Mouse (Mus musculus): Measurements from ENCODE around the gene Smco2. TPM values are rescaled to one million over a fixed set of nuclear protein-coding genes. Genes with fewer than 3 reads are reported as not detected.
"Not testable (repeated sequence)": the region's sequence is repeated elsewhere in the genome, so short reads cannot be mapped to it uniquely, and the experiment has no call there.

The Smco2 gene
- polyA plus RNA-seq, 1 experiment from 2014 or later, result not detected

GRCm38 (mm10) chr6:146863154-146863553, 13.2 kb downstream of the Smco2 start:
- ATAC-seq (ENCODE audit: extremely low read depth, insufficient number of reproducible peaks, low FRiP score, low TSS enrichment), result no peak
- H3K36me3 ChIP-seq, result no peaks in the 10 kb centered on the region
- H3K9me3 ChIP-seq, result no peaks in the 10 kb centered on the region
- no peak overlapping the region for H3K9ac ChIP-seq
- no peak overlapping the region for H3K4me2 ChIP-seq
- H3K27ac ChIP-seq (replicated peaks), result no peak overlapping the region
- H3K27me3 ChIP-seq (replicated peaks), result no peaks in the 10 kb centered on the region
- WGBS, result 83% methylated on average over 2 of the region's 2 CpGs
- no peaks in the 10 kb centered on the region for H3K4me1 ChIP-seq
- H3K4me3 ChIP-seq, result no peak overlapping the region

- not testable (repeated sequence) for ATAC-seq (ENCODE audit: extremely low read depth, insufficient number of reproducible peaks, low FRiP score, low TSS enrichment); H3K36me3 ChIP-seq; H3K4me2 ChIP-seq; H3K27me3 ChIP-seq (replicated peaks); H3K4me1 ChIP-seq; H3K9ac ChIP-seq; H3K27ac ChIP-seq (replicated peaks); H3K9me3 ChIP-seq; H3K4me3 ChIP-seq
- whole genome bisulfite sequencing, result 83% methylated on average over 2 of the region's 5 CpGs
Observed at GRCm38 (mm10) chr6:146864370-146864769, 14.5 kb downstream of the Smco2 start.

GRCm38 (mm10) chr6:146865701-146866100, 15.8 kb downstream of the Smco2 start:
- H3K4me1 ChIP-seq, result no peaks in the 10 kb centered on the region
- no peaks in the 10 kb centered on the region for H3K9me3 ChIP-seq
- H3K27me3 ChIP-seq (replicated peaks), result no peaks in the 10 kb centered on the region
- no peak overlapping the region for H3K4me2 ChIP-seq
- no peaks in the 10 kb centered on the region for H3K36me3 ChIP-seq
- WGBS, result 81% methylated on average over 4 of the region's 4 CpGs
- H3K4me3 ChIP-seq, result no peak overlapping the region
- H3K9ac ChIP-seq, result no peak overlapping the region
- no peak for ATAC-seq (ENCODE audit: extremely low read depth, insufficient number of reproducible peaks, low FRiP score, low TSS enrichment)
- H3K27ac ChIP-seq (replicated peaks), result no peak overlapping the region

- Histone ChIP-seq H3K36me3 (0 out of 2 replicates have a peak, but pooled peaks cover 3% of the 10 kb centered on the region), H3K9ac (no peak overlapping the region), H3K9me3 (peaks cover 6% of the 10 kb centered on the region), H3K27ac (replicated peaks) (no peak overlapping the region), H3K27me3 (replicated peaks) (no peaks in the 10 kb centered on the region), H3K4me2 (no peak overlapping the region), H3K4me1 (peaks cover 9% of the 10 kb centered on the region), H3K4me3 (no peak overlapping the region)
- 85% methylated on average over 4 of the region's 4 CpGs for WGBS
- no peak for ATAC-seq (ENCODE audit: extremely low read depth, insufficient number of reproducible peaks, low FRiP score, low TSS enrichment)
Observed at GRCm38 (mm10) chr6:146871975-146872374, 22.1 kb downstream of the Smco2 start.

GRCm38 (mm10) chr6:146874415-146874814, 24.5 kb downstream of the Smco2 start:
- Histone ChIP-seq H3K4me1 (peaks cover 31% of the 10 kb centered on the region), H3K9ac (no peak overlapping the region), H3K9me3 (peaks cover 7% of the 10 kb centered on the region), H3K4me3 (no peak overlapping the region), H3K27me3 (replicated peaks) (no peaks in the 10 kb centered on the region), H3K36me3 (0 out of 2 replicates have a peak, but pooled peaks cover 3% of the 10 kb centered on the region), H3K27ac (replicated peaks) (no peak overlapping the region), H3K4me2 (peak overlapping the region; percentile 19; the same call in 1 of the 2 replicates)
- WGBS, result 50% methylated on average over 6 of the region's 6 CpGs
- ATAC-seq (ENCODE audit: extremely low read depth, insufficient number of reproducible peaks, low FRiP score, low TSS enrichment), result no peak

- Histone ChIP-seq H3K36me3 (0 out of 2 replicates have a peak, but pooled peaks cover 3% of the 10 kb centered on the region), H3K9me3 (peaks cover 7% of the 10 kb centered on the region), H3K9ac (no peak overlapping the region), H3K4me1 (peaks cover 36% of the 10 kb centered on the region), H3K27ac (replicated peaks) (peak overlapping the region; percentile 57), H3K4me3 (no peak overlapping the region), H3K27me3 (replicated peaks) (no peaks in the 10 kb centered on the region), H3K4me2 (no peak overlapping the region)
- WGBS, result 87% methylated on average over 2 of the region's 2 CpGs
- no peak for ATAC-seq (ENCODE audit: extremely low read depth, insufficient number of reproducible peaks, low FRiP score, low TSS enrichment)
Observed at GRCm38 (mm10) chr6:146876820-146877219, 26.9 kb downstream of the Smco2 start.

- no peak overlapping the region for H3K9ac ChIP-seq
- peaks cover 7% of the 10 kb centered on the region for H3K9me3 ChIP-seq
- peak overlapping the region; percentile 81 for H3K27ac ChIP-seq (replicated peaks)
- peaks cover 44% of the 10 kb centered on the region for H3K4me1 ChIP-seq
- 0 out of 2 replicates have a peak, but pooled peaks cover 3% of the 10 kb centered on the region for H3K36me3 ChIP-seq
- no peak overlapping the region for H3K4me3 ChIP-seq
- ATAC-seq (ENCODE audit: extremely low read depth, insufficient number of reproducible peaks, low FRiP score, low TSS enrichment), result 0 out of 2 replicates have a peak, but pooled peaks have one; percentile 25
- WGBS, result 47% methylated on average over 12 of the region's 12 CpGs
- H3K27me3 ChIP-seq (replicated peaks), result no peaks in the 10 kb centered on the region
- H3K4me2 ChIP-seq, result peak overlapping the region; percentile 15; the same call in 1 of the 2 replicates
Observed at GRCm38 (mm10) chr6:146877425-146878045, 27.6 kb downstream of the Smco2 start.

- H3K4me2 ChIP-seq, result no peak overlapping the region
- peaks cover 7% of the 10 kb centered on the region for H3K9me3 ChIP-seq
- no peak for ATAC-seq (ENCODE audit: extremely low read depth, insufficient number of reproducible peaks, low FRiP score, low TSS enrichment)
- no peak overlapping the region for H3K27ac ChIP-seq (replicated peaks)
- H3K4me3 ChIP-seq, result no peak overlapping the region
- no peak overlapping the region; the same call in 1 of the 2 replicates for H3K9ac ChIP-seq
- WGBS, result 39% methylated on average over 10 of the region's 10 CpGs
- no peaks in the 10 kb centered on the region for H3K27me3 ChIP-seq (replicated peaks)
- H3K36me3 ChIP-seq, result 0 out of 2 replicates have a peak, but pooled peaks cover 3% of the 10 kb centered on the region
- peaks cover 48% of the 10 kb centered on the region for H3K4me1 ChIP-seq
Observed at GRCm38 (mm10) chr6:146878926-146879325, 29.0 kb downstream of the Smco2 start.

- peaks cover 50% of the 10 kb centered on the region for H3K4me1 ChIP-seq
- whole genome bisulfite sequencing, result 79% methylated on average over 9 of the region's 9 CpGs
- 0 out of 2 replicates have a peak, but pooled peaks cover 3% of the 10 kb centered on the region for H3K36me3 ChIP-seq
- H3K4me2 ChIP-seq, result no peak overlapping the region
- H3K9me3 ChIP-seq, result peaks cover 7% of the 10 kb centered on the region
- H3K27ac ChIP-seq (replicated peaks), result no peak overlapping the region
- H3K9ac ChIP-seq, result no peak overlapping the region
- no peaks in the 10 kb centered on the region for H3K27me3 ChIP-seq (replicated peaks)
- H3K4me3 ChIP-seq, result no peak overlapping the region
- ATAC-seq (ENCODE audit: extremely low read depth, insufficient number of reproducible peaks, low FRiP score, low TSS enrichment), result no peak
Observed at GRCm38 (mm10) chr6:146879856-146880255, 30.0 kb downstream of the Smco2 start.

GRCm38 (mm10) chr6:146880296-146880695, 30.4 kb downstream of the Smco2 start:
- Histone ChIP-seq H3K9me3 (peaks cover 7% of the 10 kb centered on the region), H3K27ac (replicated peaks) (no peak overlapping the region), H3K36me3 (0 out of 2 replicates have a peak, but pooled peaks cover 3% of the 10 kb centered on the region), H3K4me3 (no peak overlapping the region), H3K4me1 (peaks cover 53% of the 10 kb centered on the region), H3K4me2 (no peak overlapping the region), H3K27me3 (replicated peaks) (no peaks in the 10 kb centered on the region), H3K9ac (no peak overlapping the region)
- WGBS, result 76% methylated on average over 4 of the region's 4 CpGs
- no peak for ATAC-seq (ENCODE audit: extremely low read depth, insufficient number of reproducible peaks, low FRiP score, low TSS enrichment)

- 41% methylated on average over 13 of the region's 13 CpGs for WGBS
- H3K4me2 ChIP-seq, result no peak overlapping the region
- no peaks in the 10 kb centered on the region for H3K36me3 ChIP-seq
- peak overlapping the region; percentile 12; the same call in 1 of the 2 replicates for H3K27ac ChIP-seq (replicated peaks)
- no peaks in the 10 kb centered on the region for H3K27me3 ChIP-seq (replicated peaks)
- H3K9ac ChIP-seq, result no peak overlapping the region
- H3K4me3 ChIP-seq, result no peak overlapping the region
- peaks cover 66% of the 10 kb centered on the region for H3K4me1 ChIP-seq
- no peak for ATAC-seq (ENCODE audit: extremely low read depth, insufficient number of reproducible peaks, low FRiP score, low TSS enrichment)
- no peaks in the 10 kb centered on the region; the same call in 1 of the 2 replicates for H3K9me3 ChIP-seq
Observed at GRCm38 (mm10) chr6:146881896-146882770, 32.2 kb downstream of the Smco2 start.

Data from heart, embryonic 13.5 days (tissue).